In the genomic region with DNA sequence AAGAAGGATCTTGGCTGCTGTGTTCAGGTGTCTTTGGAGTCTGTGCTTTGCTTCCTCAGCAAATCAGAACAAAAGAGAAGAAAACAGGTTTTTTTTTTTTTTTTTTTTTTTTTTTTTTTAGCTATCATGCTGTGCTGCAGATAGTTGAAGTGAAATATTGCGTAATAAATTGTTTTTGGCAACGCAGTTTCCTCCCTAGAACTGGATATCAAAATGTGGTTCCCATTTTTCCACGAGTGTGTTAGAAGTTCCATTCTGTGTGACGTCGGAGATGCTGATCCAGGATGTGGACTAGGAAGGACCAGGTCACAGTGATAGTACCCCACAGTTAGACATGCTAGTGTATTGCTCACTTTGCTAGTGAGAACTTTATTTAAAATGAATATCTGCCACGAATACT, we compare ENCODE assay signal across 22 mouse cellular contexts.
A peak's percentile ranks its signal among the peaks of the same experiment; 100 is the strongest.
DNase-seq lines count a peak whose midpoint lies in the region; ATAC-seq and TF ChIP-seq lines count a peak whose summit lies in the region.
"Had no signal": no experiment of that assay in that cellular context is flagged by ENCODE, and none has a peak within 500 bp of the region (broad histone marks: within the 10 kb centered on the region; RNA-seq: fewer than 3 reads in every experiment).

No protein-coding gene starts in this region.

- H3K4me3 ChIP-seq in embryonic facial prominence, embryonic 14.5 days (ENCODE audit: low read depth, low read length) = no peak overlapping the region
- H3K4me3 ChIP-seq in embryonic facial prominence, embryonic 10.5 days = no peak overlapping the region
- H3K4me3 ChIP-seq in kidney, embryonic 15.5 days (replicated peaks) = no peak overlapping the region
- H3K4me3 ChIP-seq in lung, postnatal 0 days (ENCODE audit: low read depth, low read length) = no peak overlapping the region
- H3K4me3 ChIP-seq: embryonic facial prominence, embryonic 12.5 days; heart, embryonic 12.5 days; left cerebral cortex, adult 2 months; midbrain, embryonic 12.5 days; neural tube, embryonic 12.5 days had no signal

- H3K27me3 ChIP-seq in embryonic facial prominence, embryonic 14.5 days (replicated peaks; ENCODE audit: control insufficient read depth, insufficient read depth, low read length) = no peaks in the 10 kb centered on the region
- no peaks in the 10 kb centered on the region for H3K27me3 ChIP-seq in embryonic facial prominence, embryonic 10.5 days (replicated peaks; ENCODE audit: low read depth, poor library complexity, severe bottlenecking)
- H3K27me3 ChIP-seq in kidney, embryonic 15.5 days = no peaks in the 10 kb centered on the region
- no peaks in the 10 kb centered on the region for H3K27me3 ChIP-seq in lung, postnatal 0 days (replicated peaks; ENCODE audit: insufficient read depth, low read length)
- H3K27me3 ChIP-seq: CH12.LX; embryonic facial prominence, embryonic 12.5 days; heart, embryonic 12.5 days; midbrain, embryonic 12.5 days; neural tube, embryonic 12.5 days had no signal

- TF ChIP-seq EP300 in lung, postnatal 0 days (IDR thresholded peaks at IDR 0.05) = no peak

- H3K36me3 ChIP-seq in embryonic facial prominence, embryonic 14.5 days (ENCODE audit: control insufficient read depth, insufficient read depth, low read length) = no peaks in the 10 kb centered on the region
- H3K36me3 ChIP-seq in embryonic facial prominence, embryonic 10.5 days (replicated peaks) = no peaks in the 10 kb centered on the region
- H3K36me3 ChIP-seq in kidney, embryonic 15.5 days = no peaks in the 10 kb centered on the region
- no peaks in the 10 kb centered on the region for H3K36me3 ChIP-seq in lung, postnatal 0 days (ENCODE audit: insufficient read depth, low read length)
- H3K36me3 ChIP-seq: embryonic facial prominence, embryonic 12.5 days; heart, embryonic 12.5 days; midbrain, embryonic 12.5 days; neural tube, embryonic 12.5 days had no signal

- no peak overlapping the region for H3K27ac ChIP-seq in embryonic facial prominence, embryonic 14.5 days (replicated peaks; ENCODE audit: low read depth, low read length)
- H3K27ac ChIP-seq in embryonic facial prominence, embryonic 10.5 days (replicated peaks) = no peak overlapping the region
- H3K27ac ChIP-seq in kidney, embryonic 15.5 days = no peak overlapping the region
- H3K27ac ChIP-seq in lung, postnatal 0 days (ENCODE audit: low read length) = no peak overlapping the region
- H3K27ac ChIP-seq: embryonic facial prominence, embryonic 12.5 days; left cerebral cortex, adult 2 months; macrophage; midbrain, embryonic 12.5 days; neural tube, embryonic 12.5 days; stomach, postnatal 0 days had no signal

- peak; percentile 20 for DNase-seq in embryonic facial prominence, embryonic 14.5 days (ENCODE audit: low spot score)
- DNase-seq in embryonic facial prominence, embryonic 10.5 days (ENCODE audit: low spot score) = no peak
- peak; percentile 36 for DNase-seq in kidney, adult 9 months
- peak; percentile 13 for DNase-seq in lung, postnatal 0 days (ENCODE audit: low spot score)
- no peak for DNase-seq in lung, postnatal 36 days
- DNase-seq in urinary bladder, postnatal 25 days (ENCODE audit: low spot score) = no peak
- DNase-seq: cerebellum, adult 18-20 months; gastrocnemius, postnatal 14 days; layer of hippocampus, adult 9-11 months; left cerebral cortex, postnatal 4 days; liver; lung, adult 18-20 months had no signal

- 73% methylated on average over 6 of the region's 6 CpGs for WGBS in embryonic facial prominence, embryonic 14.5 days
- WGBS in embryonic facial prominence, embryonic 10.5 days = 85% methylated on average over 6 of the region's 6 CpGs
- 55% methylated on average over 6 of the region's 6 CpGs for WGBS in kidney, embryonic 15.5 days
- WGBS in lung, postnatal 0 days = 71% methylated on average over 6 of the region's 6 CpGs

- no peak overlapping the region for H3K9ac ChIP-seq in embryonic facial prominence, embryonic 14.5 days (ENCODE audit: low read depth, low read length)
- no peak overlapping the region for H3K9ac ChIP-seq in kidney, embryonic 15.5 days
- no peak overlapping the region for H3K9ac ChIP-seq in lung, postnatal 0 days (replicated peaks; ENCODE audit: low read depth)
- H3K9ac ChIP-seq: embryonic facial prominence, embryonic 12.5 days; heart, embryonic 12.5 days; midbrain, embryonic 12.5 days; neural tube, embryonic 12.5 days had no signal

- no peak overlapping the region for H3K4me2 ChIP-seq in embryonic facial prominence, embryonic 14.5 days (ENCODE audit: low read depth, low read length)
- no peak overlapping the region for H3K4me2 ChIP-seq in kidney, embryonic 15.5 days
- H3K4me2 ChIP-seq in lung, postnatal 0 days (replicated peaks; ENCODE audit: low read depth, low read length) = no peak overlapping the region
- H3K4me2 ChIP-seq: embryonic facial prominence, embryonic 12.5 days; heart, embryonic 12.5 days; midbrain, embryonic 12.5 days; neural tube, embryonic 12.5 days had no signal

- H3K4me1 ChIP-seq in embryonic facial prominence, embryonic 14.5 days (ENCODE audit: control insufficient read depth, insufficient read depth, low read length) = no peaks in the 10 kb centered on the region
- peaks cover 5% of the 10 kb centered on the region; the same call in 1 of the 2 replicates for H3K4me1 ChIP-seq in embryonic facial prominence, embryonic 10.5 days
- H3K4me1 ChIP-seq in kidney, embryonic 15.5 days = no peaks in the 10 kb centered on the region
- no peaks in the 10 kb centered on the region for H3K4me1 ChIP-seq in lung, postnatal 0 days (ENCODE audit: insufficient read depth, low read depth, low read length)
- H3K4me1 ChIP-seq: embryonic facial prominence, embryonic 12.5 days; heart, embryonic 12.5 days; neural tube, embryonic 12.5 days had no signal

- ATAC-seq in embryonic facial prominence, embryonic 14.5 days (ENCODE audit: low read depth) = no peak; the same call in 1 of the 2 replicates
- no peak for ATAC-seq in kidney, embryonic 15.5 days (replicated peaks; ENCODE audit: low FRiP score)
- no peak for ATAC-seq in lung, postnatal 0 days
- ATAC-seq: forebrain, embryonic 14.5 days had no signal

- no peaks in the 10 kb centered on the region for H3K9me3 ChIP-seq in embryonic facial prominence, embryonic 14.5 days (ENCODE audit: control insufficient read depth, low read length)
- H3K9me3 ChIP-seq in embryonic facial prominence, embryonic 10.5 days = no peaks in the 10 kb centered on the region
- H3K9me3 ChIP-seq in kidney, embryonic 15.5 days (replicated peaks) = no peaks in the 10 kb centered on the region
- no peaks in the 10 kb centered on the region for H3K9me3 ChIP-seq in lung, postnatal 0 days (ENCODE audit: low read length)
- H3K9me3 ChIP-seq: embryonic facial prominence, embryonic 12.5 days; heart, embryonic 12.5 days; midbrain, embryonic 12.5 days; neural tube, embryonic 12.5 days had no signal

- TF ChIP-seq CTCF in lung, postnatal 0 days (IDR thresholded peaks at IDR 0.05) = no peak

Comparison
In these comparisons a context has a peak if more than half of its experiments do, and no peak if none do; other contexts are left out.
1. DNase-seq: peak in embryonic facial prominence, embryonic 14.5 days (single experiment), kidney, adult 9 months (single experiment) and lung, postnatal 0 days (single experiment); none in embryonic facial prominence, embryonic 10.5 days (single experiment), lung, postnatal 36 days (single experiment) and urinary bladder, postnatal 25 days (single experiment).